Mouse (Mus musculus): ENCODE data around the gene Dhx33.
A peak's percentile ranks its signal among the peaks of the same experiment; 100 is the strongest.

Dhx33 gene

DNA sequence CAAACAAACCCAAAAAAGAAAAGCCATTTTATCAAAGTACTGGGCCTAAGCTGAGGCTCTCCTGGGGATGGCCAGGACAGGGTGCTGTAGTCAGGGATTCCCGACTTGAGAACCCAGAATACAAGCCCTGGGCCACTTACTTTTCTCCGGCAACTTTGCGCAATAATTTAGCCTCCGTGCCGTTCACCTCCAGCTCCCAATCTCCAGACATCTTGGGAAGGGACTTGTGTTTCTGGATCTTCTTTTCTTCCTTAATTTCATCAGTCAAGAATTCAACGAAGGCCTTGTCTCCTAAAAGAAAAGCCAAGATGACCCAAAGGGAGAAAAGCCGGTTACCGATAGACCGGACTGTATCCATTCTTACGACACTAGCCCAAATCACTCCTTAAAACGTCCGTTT is 22.2 kb downstream of the Dhx33 start:
- no peak for DNase-seq

DNA sequence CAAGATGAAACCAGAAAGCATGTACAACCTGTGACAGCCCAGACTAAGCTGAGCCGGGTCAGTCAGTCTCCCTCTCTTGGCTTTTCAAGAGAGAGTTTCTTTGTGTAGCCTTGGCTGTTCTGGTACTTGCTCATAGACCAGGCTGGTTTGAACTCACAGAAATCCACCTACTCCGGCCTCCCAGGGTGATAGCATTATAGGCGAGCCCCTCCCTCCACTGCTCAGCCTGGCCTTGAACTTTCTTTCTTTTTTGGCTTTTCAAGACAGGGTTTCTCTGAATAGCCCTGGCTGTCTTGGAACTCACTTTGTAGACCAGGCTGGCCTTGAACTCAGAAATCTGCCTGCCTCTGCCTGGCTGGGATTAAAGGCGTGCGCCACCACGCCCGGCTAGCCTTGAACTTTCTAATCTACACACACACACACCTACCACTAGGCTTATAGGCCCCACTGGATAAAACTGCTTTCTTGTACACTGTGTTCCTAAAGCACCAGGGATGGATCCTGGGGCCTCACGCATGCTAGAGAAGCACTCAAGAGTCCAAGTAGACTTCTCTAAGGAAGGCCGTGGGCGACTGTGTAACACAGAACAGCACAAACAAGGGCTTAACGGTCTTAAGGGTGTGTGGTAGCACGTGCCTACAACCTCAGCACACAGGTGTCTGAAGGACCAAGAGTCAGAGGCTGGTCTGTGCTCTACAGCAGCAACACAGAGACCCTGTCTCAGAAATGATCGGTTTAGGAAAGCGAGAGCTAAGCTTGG is 23.3 kb downstream of the Dhx33 start:
- DNase-seq = no peak

DNA sequence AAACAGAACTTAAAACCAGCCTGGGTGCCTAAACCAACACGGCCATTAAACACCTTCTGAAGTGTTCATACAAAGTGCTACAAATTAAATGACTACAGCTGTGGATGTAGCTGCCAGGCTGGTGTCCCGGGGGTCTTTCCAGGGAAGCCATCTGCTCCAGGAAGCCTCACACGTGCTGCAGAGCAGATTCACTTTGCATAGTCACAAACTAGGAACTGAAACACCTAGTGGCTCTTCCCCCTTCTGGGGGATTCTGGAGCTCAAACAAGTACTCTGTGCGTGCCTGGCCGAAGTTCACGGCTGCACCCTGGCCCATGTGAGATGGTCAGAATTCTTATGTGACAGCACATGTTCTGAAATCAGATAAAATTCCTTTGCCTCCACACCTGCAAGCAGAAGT is 24.0 kb downstream of the Dhx33 start:
- no peak for DNase-seq

DNA sequence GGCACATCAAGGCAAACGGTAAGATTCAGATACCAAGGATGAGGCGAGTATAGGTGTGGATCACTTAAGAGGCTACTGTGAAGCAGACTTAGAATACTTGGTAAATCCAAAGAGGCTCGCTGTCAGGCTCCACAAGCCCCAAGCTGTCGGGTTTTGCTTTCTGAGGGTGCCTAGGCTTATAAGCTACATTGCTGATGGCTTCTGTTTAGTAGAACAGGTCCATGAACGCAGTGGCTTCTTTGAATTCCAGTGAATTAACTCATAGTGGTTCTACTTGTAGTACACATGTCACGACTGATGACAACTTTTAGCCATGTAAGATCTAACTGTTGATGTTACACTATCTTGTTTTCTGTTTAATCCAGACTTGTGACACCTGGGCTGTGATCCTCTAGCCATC is 26.9 kb downstream of the Dhx33 start:
- DNase-seq = no peak

DNA sequence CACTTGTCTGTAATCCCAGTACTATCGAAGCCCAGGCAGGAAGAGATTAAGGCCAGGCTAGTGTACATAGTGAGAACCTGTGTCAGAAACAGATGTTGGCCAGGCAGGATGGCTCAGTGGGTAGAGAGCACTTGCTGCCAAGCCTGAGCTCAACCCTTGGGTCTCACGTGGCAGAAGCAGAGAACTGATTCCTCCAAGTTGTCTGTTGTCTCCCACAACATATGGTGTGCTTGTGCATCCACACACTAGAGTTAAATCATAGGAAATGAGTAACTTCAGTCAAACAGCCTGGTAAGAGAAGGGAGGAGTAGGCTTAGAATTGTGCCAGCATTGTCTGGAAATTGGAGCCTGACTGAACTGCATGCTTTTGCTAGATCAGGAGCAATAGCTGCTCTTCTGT is 29.0 kb downstream of the Dhx33 start:
- DNase-seq = no peak

DNA sequence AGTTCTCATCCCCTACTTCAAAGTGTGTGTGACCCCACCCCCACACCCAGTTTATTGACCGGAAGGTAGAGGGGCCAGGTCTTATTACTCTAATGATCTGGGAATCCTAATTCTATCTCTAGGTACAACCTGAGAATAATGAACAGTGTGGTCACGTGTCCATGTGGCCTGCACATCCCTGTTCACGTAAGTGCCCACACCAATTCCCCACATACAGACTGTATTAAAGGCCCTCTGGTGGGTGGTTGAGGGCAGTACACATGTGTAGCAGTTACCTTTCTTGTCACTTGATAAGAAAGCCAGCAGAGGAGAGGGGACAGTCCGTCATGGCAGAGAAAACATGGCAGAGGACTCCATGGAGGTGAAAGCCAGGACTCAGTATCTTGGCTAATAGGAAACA is 30.3 kb downstream of the Dhx33 start:
- peak in 1 of 2 experiments; percentile 27 for DNase-seq

DNA sequence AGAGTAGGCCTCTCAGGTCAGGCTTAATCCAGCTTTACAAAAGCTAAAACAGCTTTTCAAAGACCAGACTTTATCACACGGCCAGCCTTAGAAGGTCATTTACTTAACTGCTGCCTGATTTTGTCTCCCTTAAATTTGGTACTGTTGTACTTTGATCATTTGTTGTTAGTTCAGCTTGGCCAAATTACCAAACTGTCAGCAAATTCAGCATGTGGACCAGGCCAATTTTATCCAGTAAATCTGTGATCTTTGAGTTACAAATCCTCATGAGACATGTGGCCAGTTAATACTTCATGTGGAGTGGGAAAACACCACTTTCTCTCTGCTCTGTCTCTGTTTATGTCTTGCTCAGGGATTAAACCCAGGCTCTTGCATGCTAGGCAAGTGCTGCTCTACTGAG is 31.7 kb downstream of the Dhx33 start:
- DNase-seq = peak in 1 of 2 experiments; percentile 20

DNA sequence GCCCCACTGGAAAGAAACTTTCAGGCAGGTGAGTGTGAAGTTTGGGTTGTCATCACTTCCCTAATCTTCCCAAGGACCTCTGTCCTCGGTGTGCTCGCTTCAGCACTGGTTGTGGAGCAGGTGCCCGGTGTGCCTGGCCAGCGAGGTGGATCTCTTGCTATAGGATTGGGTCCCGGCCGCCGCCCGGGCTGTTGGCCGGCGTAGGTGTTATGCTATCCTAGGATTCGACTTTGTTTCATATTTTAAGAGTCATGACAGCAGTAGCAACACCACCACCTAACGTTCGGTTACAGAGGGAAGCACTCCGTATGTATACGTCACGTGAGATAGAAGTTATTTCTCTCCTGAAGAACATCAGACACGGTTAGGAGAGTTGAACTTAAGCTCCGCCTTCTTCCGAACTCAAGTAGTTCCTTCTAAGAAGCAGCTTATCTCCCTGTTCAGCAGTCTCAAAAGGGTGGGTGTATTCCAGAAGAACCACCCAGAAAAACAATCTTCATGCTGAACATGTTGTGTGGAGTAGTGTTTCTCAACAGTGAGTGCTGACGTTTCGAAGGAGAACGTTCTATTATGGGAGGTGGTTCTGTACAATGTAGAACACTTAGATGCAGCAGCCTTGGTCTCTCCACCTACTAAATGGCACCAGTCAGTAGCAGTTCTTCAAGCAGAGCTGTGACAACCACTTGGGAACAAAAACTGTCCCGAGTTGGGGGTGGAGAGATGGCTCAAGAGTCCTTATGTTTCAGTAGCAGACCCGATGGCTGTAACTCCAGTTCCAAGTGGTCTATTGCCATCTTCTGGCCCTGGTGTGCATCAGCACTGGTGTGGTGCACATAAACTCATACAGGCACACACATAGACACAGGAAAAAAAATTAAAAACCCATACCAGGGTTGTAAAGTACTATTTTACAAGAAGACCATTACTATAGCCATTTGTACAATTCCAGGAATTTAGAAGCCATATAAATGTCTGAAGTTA is 33.4 kb downstream of the Dhx33 start:
- no peak for DNase-seq

DNA sequence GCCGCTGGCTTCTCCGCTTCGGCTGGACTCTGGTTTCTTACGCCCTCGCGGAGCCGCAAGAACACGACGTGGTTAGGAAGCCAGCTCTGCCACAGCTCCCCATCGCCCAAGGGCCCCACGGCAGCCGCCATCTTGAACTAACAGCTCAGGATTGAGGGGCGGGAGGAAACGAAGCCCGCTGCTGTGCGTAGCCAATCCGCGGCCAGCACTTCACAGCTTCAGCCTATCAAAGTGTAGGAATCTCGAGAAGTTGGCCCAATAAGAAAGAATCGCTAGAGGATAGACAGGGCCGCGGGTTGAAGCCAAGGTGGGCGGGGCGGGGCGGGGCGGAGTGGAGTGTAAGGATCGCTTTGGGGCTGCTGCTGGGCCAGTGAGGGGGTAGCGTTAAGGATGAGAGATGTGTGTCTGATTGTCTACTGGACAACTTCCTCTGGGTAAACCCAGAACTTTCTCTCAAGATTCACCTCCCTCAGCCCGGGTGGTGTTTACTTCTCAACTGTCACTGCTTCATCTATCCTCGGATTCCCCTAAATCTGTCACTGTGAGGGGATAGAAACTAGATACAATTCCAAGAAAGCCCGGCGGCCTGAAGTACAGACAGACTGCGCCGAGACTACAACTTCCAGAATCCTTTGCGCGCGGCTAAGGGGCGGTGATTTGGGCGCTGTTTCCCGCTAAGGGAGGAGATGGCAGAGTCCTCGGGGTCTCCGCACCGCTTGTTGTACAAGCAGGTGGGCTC is 34.2 kb downstream of the Dhx33 start, which contains the start of the genes Nup88 and Rpain:
TSS of gene Nup88 (minus strand) at position 153 of the 739 bp plus-strand sequence.
TSS of gene Rpain (plus strand) at position 393 of the 739 bp plus-strand sequence.
- peak; percentile 94 to 96 for DNase-seq

DNA sequence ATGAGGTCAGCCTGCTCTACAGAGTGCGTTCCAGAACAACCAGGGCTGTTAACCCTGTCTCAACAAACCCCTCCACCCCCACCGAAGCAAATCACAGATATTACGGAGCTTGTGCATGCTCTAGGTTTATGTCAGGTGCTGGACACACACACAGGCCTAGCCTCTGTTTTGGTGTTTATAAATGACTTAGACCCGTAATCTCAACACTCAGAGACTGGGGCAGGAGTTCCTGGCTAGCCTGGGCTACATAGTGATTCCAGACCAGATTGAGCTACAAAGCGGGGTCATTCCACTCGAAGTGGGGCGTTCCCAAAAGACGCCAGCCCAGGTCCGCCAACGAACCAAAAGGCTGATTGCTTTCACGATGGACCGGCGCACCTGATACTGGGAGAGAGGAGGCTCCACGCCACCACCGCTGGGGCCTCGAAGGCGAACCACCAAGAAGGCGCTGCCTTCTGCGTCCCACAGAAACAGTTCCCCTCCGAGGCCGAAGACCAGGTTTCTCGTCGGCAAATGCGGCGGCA is 34.9 kb downstream of the Dhx33 start:
- DNase-seq = peak in 1 of 2 experiments; percentile 7

DNA sequence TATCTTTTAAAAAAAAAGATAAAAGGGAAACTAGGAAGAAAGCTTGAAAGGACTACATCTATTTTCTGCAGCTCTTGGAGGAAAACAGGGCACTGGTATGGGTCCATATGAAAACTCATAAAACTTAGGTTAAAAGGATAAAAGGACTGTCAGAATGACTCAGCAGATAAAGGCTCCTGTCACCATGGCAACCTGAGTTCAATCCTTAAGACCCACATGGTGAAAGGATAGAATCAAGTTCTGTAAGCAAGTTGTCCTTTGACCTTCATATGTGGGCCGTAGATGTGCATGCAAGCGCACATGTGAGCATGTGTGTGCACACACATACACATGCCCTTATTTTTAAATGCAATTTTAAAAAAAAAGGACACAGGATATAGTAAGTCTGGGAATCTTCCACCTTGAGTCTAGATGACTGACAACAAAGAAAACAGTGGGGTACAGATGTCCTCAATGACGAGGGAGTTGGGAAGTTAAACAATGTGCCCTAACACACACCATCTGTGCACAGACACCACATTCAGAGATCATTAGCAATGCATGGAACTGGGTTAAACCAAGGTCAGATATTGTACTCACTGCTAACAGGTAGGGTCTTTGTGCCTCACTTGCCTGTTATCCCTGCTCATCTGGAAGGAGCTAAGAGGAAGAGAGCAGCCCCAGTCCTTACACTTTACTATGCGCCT is 39.9 kb downstream of the Dhx33 start:
- DNase-seq = no peak

DNA sequence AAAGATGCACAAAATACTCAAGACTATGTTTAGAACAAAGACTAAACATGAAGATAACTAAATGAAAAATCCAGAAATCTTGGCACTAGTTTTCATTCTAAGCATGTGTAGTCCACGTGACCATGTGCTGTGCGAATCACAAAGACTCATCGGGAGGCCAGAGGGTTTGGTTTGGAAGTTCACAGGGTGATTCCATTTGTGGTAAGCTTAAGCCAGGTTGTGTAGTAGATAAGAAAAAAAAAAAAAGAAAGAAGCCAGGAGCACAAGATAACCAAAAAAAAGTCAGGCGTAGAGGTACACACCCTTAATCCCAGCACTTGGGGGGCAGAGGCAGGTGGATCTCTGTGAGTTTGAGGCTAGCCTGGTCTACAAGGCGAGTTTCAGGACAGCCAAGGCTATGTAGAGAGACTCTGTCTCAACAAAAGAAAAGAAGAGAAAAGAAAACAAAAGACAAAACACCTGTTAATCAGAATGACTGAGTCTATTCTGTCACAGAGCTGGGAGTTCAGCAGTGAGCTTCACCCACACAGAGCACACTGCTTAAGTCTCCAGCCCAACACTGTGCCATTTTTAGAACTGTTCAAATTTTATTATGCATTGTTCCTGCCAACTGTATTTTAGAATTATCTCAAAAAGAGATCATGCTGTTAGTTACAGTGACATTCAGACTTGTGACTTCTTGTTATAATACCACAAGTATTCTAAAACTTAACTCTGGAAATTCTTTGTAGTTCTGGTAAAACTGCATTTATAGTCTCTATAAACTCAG is 43.3 kb downstream of the Dhx33 start:
- no peak for DNase-seq

DNA sequence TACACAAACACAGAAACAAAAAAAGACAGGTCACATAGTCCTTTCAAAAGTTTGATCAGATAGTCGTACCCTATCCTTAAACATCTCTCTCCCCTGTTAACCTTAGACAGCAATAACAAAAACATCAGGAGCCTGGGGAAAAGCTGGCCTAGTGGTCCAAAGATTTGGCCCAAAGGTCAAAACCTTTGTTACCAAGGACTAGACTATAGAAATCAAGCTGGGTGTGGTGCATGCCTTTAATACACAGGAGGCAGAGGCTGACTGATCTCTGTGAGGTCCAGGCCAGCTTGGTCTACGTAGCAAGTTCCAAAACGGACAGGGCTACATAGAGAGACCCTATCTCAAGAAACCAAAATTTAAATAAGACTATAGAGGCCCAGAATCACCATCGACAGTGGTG is 49.5 kb downstream of the Dhx33 start:
- no peak for DNase-seq

DNA sequence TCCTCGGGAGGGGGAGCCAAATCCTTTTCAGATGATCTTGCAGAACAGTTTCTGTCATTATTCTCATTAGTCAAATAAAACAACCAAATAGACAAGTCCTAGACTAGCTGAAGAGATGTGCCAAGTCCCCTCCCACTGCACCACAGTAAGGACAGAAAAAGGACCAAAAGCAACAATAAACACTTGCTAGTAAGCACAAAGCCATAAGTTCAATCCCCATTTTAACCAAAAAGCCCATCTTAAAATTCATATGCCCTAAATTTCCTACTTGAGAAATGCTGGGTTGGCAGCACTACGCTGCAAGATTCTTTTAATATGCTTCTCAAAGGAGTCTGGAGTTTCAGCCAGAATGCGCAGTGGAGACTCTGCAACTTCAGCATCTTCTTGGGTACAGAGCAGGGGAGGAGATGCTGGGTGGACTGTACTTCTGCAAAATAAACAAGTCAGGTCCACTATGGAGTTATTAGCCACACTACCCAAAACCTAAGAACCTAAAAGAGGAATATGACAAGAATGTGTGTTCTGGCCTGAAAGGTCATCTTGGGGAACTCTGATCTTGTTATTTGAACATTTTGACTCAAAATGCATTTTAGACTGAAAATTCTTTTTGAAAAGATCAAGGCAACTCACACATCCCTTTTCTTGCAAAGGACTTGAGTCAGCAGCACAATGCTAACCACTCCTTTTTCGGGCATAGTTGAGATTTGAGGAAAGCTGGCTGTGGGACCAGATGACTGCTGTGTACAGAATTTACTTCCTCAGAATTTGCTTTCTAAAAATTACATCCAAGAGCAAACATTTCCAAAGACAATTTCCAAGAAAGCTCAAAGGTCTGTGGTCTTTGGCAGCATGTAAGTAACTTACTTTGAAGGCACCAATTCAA is 59.1 kb downstream of the Dhx33 start:
- no peak for DNase-seq

DNA sequence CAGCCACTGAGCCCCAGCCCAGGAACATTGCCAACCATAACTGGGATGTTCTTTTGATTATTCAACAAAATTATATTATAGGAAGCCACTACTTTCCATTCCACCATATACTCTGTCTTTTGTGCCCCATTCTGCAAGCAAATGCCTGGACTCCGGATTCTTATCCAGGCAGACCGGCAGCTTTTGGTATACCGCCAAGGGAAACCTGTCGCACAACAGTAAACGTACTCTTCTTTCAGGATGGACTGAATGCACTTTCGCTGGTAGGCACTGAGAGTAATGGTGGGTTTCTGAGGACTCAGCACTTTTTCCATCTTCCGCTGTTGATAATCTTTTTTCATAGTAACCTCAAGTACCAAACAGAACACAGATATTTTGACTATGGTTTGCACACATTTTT is 60.6 kb downstream of the Dhx33 start:
- DNase-seq = no peak

DNA sequence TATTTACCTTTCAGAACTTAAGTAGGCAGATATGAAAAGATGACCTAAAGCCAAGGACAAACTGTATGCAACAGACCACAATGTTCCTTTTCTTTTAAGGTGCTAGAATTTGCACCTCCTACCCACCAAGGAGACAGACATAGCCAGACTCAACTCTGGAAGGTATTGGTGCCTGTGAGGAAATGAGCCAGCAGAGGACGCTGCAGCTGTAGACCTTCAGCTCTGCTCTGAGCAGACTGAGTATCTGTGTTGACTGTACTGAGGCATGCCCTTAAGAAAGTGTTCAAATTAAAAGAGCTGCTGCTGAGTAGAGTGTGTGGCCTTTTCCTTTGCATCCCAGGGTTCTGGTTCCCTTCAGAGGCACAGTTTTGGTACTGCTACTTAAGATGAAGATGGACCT is 61.6 kb downstream of the Dhx33 start:
- no peak for DNase-seq

DNA sequence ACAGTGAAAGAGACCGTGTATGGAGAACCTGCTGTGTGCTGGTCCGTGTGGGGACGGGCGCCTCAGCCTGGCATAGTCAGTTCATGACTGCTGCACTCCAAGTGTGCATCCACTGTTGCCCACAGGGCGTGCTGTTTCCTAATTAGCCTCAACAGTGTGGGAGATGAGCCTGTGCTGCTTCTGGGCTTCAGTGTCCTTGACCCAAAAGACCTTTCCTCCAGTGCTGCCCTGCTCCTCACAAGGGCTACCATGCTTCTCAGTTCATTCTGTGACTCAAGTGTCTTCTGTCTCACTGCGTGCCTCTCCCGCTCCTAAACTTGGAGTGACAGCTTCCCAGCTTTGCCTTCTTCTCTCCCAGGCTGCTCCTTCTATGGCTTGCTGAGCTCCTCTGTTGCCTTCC is 68.9 kb downstream of the Dhx33 start:
- no peak for DNase-seq
